Mouse (Mus musculus) testis, adult 2 months (tissue): ENCODE measurements around the gene Arhgap27.

Experiments used
- CTCF ChIP-seq: fragments of 200-500 bp; IDR thresholded peaks from 2 replicates; pipeline ENCODE4 v1.5.1; 2012; ENCODE audit warnings: low read depth, mild to moderate bottlenecking, inconsistent platforms, low read length, moderate library complexity; ENCODE audit not compliant: control insufficient read depth, insufficient read depth, insufficient replicate concordance
- POLR2A ChIP-seq: fragments of 200-500 bp; IDR thresholded peaks from 2 replicates; pipeline ENCODE4 v1.6.1; 2012; ENCODE audit warnings: low read depth, mild to moderate bottlenecking, inconsistent platforms, low read length, moderate library complexity; ENCODE audit not compliant: control insufficient read depth

DNA sequence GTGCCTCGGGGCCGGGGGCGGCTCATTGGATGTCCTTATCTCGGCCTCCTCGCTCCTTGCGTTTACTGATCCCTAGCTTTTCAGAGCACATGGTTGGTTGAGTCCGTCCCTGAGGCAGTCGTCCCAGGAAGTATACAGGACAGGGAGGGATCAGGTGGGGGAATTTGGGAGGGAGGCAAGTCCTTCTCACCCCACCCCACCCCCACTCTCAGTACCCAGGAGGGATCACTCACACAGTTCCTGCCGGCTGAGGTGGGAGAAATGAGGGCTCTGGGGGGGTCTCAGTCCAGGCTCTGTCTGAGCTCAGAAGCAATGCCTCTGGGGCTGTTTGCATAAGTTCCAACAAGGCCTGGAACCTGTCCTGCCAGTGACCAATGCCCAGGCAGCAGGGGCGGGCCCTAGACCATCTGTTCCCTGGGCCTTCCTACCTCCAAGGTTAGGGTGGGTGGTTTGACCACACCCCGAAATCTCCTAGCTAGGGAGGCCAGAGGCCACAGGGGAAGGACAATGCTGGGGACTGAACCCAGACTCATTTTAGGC lies 7.4 kb downstream of the Arhgap27 start:
- TF ChIP-seq CTCF (no peak), POLR2A (no peak)
